16 mouse cellular contexts compared by ENCODE assay signal in the genomic region with DNA sequence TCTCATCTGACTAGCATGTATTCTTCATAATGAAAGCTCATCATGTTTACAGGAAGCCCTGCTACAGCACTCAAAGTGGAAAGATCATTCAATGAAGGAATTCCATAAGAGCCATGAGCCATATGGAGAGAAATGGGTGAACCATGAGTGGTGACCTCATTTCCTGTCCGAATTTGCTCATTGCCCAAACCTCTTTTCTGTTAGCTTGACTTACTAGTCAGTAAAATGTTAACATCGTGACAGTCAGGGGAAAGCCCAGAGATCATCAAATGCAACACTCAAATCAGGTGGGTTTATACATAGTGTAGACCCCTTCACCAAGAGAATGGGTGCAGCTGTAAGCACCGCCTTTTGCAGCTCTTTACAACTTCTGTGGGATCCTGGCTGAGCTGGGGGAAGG.
"Had no signal": no experiment of that assay in that cellular context is flagged by ENCODE, and none has a peak within 500 bp of the region (broad histone marks: within the 10 kb centered on the region; RNA-seq: fewer than 3 reads in every experiment).

No protein-coding gene starts in this region.

- H3K36me3 ChIP-seq: neural tube, embryonic 12.5 days; neural tube, embryonic 13.5 days; neural tube, embryonic 15.5 days; stomach, embryonic 15.5 days had no signal

- H3K27ac ChIP-seq: neural tube, embryonic 12.5 days; neural tube, embryonic 13.5 days; neural tube, embryonic 15.5 days; stomach, embryonic 15.5 days had no signal

- H3K27me3 ChIP-seq: neural tube, embryonic 12.5 days; neural tube, embryonic 13.5 days; neural tube, embryonic 15.5 days; stomach, embryonic 15.5 days had no signal

- H3K9me3 ChIP-seq: neural tube, embryonic 12.5 days; neural tube, embryonic 13.5 days; neural tube, embryonic 15.5 days; stomach, embryonic 15.5 days had no signal

- H3K9ac ChIP-seq: neural tube, embryonic 12.5 days; neural tube, embryonic 13.5 days; neural tube, embryonic 15.5 days; stomach, embryonic 15.5 days had no signal

- DNase-seq: retina, postnatal 1 day; right cerebral cortex, adult 18-20 months; right cerebral cortex, postnatal 14 days; right cerebral cortex, postnatal 25 days; right cerebral cortex, postnatal 4 days; spleen, adult 18-20 months; thymus, adult 18-20 months; thymus, adult 2 months; thymus, postnatal 14 days; thymus, postnatal 25 days; thymus, postnatal 36 days; thymus, postnatal 4 days had no signal

- H3K4me1 ChIP-seq: neural tube, embryonic 12.5 days; neural tube, embryonic 13.5 days; neural tube, embryonic 15.5 days; stomach, embryonic 15.5 days had no signal

- H3K4me3 ChIP-seq: neural tube, embryonic 12.5 days; neural tube, embryonic 13.5 days; neural tube, embryonic 15.5 days; stomach, embryonic 15.5 days had no signal

- H3K4me2 ChIP-seq: neural tube, embryonic 12.5 days; neural tube, embryonic 13.5 days; neural tube, embryonic 15.5 days; stomach, embryonic 15.5 days had no signal
